Mouse (Mus musculus) heart, adult 11 months (tissue): ENCODE data around the gene Mob4.

Experiments used
- DNase-seq: peaks from one replicate; pipeline ENCODE4 v3.0.0; 2022

Mob4 gene

DNA sequence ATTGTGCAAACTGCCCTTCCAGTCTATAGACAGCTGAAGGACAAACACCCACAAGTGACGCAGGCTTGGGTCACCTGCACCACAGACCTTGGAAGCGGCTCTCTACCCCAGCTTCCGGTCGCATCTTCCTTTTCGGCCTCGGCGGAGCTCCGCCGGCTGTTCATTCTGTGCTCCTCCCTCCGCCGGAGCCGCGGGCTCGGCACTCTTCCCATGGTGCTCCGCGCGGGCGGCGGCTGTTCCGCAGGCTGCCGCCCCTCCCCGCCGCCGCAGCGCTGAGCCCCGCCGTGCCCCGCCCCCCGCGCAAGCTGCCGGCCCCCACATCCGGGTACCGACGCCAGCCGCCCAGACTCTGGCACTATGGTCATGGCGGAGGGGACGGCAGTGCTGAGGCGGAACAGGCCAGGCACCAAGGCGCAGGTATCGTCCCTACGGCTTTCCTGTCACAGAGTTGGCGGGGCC lies at the start of gene Mob4:
Gene Mob4, plus strand, starts transcription at position 289 of the 459 bp plus-strand sequence.
- DNase-seq = peak; percentile 99

DNA sequence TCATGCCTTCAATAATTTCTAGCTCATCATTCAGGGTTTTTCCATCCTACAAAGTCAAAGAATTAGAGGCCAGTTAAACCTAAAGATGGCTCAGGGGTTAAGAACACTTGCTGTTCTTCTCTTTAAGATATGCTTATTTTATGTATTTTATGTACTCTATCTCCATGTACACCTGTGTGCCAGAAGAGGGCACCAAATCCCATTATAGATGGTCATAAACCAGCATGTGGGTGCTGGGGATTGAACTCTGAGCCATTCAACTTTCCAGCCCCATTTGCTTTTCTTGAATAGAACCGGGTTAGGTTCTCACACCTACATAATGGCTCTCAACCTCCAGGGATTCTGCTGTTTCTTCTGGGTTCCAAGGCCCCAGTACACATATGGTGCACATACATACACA lies 48.9 kb upstream of the Mob4 start:
- DNase-seq = peak; percentile 10

DNA sequence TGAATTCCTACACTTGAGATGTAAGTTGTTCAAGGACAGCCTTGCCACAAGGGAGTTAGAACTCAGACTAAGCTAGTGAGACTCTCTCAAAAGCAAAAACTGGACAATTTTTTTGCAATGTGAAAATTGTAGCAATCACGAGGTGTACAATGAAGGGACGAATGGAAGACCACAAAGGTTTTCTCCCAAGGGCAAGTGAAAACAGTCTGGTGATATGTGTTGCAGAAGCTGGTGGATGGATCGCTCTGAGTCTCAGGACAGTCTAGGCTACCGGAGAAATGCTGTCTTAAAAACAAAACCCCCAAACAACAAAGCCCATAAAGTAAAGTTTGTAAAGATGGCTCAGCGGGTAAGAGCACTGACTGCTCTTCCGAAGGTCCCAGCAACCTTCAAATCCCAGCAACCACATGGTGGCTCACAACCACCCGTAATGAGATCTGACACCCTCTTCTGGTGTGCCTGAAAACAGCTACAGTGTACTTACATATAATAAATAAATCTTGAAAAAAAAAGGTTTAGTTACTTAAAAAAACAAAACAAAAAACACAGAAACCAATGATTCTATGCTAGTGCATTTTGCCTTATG lies 45.2 kb upstream of the Mob4 start:
- peak; percentile 78 for DNase-seq

DNA sequence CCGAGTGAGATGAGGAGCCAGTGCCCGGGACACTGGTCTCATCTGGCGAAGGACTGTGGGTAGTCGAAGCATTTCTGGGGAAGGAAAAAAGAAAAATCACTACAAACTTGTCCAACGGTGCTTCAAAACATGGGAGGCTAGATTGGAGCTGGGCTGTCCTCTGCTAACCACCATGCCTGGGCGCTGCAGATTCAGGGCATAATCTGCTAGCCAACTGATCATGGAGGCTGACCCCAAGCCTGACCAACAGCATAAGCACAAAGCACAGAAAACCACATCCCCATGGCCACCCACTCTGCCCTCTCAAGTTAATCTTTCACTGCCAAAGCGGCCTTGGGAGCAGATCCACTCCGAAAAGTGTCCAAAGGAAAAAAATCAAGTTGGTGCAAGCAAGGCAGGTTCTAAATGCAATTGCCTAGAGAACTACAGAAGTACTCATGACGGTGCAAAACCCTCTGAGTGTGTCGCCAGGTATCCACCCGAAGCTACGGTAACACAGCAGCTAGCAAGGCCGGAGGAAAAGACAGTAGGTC lies 44.1 kb upstream of the Mob4 start:
- peak; percentile 90 for DNase-seq

DNA sequence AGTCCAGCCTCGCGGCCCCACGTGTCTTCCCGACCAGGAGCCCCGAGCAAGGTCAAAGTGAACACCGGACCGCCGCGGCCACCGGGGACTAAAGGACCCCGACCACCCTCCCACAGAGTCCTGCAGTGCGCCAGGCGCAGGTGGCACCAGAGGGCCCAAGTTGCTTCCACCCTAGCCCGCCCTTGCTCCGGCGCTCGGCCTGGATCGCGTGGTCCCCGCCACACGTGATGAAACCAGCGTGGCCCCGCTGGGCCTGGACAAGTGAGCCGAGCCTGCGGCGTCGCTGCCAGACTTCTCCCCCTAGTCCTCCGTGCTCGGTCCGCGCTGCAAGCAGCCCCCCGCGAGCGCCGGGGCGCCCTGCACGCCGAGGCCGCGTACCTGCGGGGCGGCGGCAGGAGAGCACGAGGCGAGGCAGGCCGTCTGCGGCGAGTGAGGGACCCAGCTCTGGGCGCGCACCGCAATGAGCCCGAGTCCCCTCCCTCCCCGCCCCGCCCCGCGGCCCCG lies 43.6 kb upstream of the Mob4 start:
- DNase-seq = no peak

DNA sequence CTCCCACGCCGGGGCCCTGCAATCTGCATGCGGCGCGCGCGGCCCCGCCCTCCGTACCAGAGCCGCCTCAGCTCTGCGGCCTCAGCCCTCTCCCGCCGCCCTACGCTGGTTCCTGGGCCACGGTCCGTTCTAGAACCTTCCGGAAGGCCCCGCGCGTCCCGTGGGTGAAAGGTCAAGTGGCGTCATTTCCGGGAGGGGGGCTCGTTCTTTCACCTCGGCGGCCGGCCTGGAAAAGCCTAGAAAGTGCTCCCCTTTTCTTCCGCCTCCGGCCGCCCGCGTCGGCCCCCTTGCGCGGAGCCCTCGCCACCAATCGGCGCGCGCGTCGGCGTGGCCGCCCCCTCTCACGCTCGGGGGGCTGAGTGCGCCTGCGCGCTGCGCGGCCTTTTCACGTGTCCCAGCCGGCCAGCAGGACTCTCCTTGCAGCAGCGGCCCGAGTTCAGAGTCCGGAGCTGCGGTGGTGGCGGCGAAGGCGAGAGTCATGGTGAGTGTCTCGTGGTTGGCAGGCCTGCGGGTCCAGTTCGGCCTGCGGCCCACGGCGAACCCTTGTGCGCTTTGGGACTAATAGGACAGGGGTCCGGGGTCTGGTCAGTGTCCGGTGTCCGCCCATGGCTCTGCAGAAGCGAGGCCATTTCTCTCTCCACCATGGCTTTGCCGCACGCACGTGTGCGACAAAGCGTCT lies 43.0 kb upstream of the Mob4 start, which contains the start of the genes Hspe1 and Hspd1:
Gene Hspe1, plus strand, starts transcription at position 201 of the 679 bp plus-strand sequence.
Gene Hspd1, minus strand, starts transcription at position 312 of the 679 bp plus-strand sequence.
- DNase-seq = peak; percentile 100

DNA sequence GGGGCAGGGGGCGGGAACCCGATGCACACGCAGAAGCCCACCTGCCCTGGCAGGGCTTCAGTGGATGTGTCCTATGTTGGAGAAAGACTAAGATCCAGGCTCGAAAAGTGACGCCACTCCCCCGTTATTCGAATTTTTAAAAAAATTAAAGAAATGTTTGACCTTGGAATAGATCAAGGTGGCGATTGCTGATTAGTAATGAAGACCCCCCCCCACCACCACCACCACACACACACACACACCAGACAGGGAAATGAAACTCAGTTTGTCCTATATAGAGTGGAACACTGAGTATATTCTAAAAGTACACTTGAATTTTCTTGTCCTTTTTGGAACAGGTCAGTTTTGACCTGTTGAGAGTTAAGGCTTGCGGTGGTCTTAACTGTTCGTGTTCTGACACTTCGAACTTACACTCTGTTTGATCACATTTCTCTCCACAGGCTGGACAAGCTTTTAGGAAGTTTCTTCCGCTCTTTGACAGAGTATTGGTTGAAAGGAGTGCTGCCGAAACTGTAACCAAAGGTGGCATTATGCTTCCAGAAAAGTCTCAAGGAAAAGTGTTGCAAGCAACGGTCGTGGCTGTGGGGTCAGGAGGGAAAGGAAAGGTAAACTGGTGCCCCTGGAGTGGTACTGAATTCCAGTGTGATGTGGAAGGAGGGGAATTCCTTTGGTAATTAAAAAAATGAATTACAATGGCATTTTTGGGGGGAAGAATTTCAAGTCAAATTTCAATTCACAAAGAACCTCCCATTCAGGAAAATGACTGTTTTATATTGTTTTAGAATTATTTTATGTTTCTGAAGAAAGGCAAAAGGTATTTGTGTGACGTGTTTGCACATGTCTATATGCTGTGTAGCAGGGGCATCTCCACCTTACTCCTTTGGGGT lies 42.2 kb upstream of the Mob4 start:
- peak; percentile 23 for DNase-seq

DNA sequence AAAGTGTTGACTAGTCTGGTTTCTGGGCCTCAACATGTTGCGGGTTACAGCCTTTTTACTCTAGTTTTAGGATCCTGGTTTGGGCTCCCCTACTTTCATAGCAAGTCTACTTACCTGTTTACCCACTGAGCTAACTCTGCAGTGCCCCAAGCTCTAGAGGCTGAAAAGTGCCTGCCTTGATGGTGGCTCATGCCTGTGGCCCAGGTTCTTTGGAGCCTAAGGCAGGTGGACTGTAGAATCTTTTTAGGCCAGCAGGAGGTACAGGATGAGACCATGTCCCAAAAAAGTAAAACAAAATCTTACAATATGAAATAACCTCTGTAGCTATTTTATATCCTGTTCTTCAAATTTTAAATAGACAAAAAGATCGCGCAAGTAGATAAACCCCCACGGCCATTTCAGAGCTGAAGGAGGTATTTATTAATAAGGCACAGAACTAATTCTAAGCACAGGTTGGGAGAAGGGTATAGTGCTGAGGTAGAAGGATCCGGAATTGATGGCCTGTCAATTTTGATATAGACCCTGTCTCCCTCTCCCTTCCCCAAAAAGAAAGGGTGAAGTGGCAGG lies 41.5 kb upstream of the Mob4 start:
- peak; percentile 77 for DNase-seq

DNA sequence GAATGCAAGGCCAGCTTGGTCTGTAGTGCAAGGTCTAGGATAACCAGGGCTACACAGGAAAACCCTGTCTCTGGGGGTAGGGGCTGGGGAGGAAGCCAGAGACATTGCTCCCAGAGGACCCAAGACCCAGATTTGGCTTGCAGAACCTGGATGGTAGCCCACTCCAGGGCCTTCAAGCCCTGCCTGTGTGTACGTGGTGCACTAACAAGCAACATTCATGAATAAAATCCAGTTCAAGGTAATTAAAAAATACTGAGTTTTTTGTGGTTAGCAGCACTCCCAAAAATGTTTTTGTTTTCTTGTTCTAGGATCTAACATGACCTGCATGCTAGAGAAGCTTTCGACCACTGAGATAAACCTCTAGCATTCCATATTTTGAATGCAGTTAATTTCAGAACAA lies 39.0 kb upstream of the Mob4 start:
- DNase-seq = peak; percentile 89

DNA sequence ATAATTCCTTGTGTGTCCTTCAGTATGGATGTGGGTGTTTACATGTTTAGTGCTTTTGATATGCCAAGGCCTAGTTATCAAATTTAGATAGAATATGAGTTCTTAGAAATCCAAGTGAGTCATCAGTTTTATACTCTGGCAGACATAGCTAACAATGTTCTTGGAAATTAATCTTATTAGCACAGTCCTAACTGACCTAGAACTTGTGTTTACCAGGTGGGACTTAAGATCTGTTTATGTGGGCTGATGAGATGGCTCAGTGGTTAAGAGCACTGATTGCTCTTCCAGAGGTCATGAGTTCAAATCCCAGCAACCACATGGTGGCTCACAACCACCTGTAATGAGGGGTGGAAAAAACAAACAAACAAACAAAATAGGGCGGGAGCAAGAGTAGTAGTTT lies 38.6 kb upstream of the Mob4 start:
- no peak for DNase-seq

DNA sequence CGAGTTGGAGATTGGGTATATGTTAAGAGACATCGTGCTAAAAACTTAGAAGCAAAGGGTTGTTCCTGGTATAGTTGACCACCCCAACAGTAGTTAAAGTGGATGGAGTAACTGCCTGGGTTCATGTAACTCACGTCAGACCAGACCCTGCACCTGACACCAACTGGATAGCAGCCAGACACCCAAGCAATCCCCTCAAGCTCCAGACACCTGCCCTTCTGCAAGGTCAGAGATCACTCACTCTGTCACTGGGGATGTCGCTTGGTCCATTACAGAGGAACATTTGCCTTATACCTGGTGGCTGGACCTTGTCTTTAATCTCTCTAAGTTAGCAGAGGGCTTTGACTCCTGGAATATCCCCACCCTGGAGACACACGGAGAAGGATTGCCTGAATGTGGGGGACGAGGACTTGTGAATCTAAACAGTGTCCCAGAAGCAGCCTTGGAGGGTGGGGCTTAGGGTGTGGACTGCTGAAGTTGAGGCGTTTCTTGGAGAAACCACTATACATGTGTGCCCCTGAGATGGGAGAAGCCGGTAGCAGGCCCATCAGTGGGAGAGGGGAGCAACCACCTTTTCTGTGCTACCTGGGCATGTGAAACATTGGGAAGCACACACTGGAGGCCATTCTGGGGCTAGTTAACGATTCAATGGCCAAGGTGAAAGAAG lies 24.0 kb upstream of the Mob4 start:
- DNase-seq = peak; percentile 64

DNA sequence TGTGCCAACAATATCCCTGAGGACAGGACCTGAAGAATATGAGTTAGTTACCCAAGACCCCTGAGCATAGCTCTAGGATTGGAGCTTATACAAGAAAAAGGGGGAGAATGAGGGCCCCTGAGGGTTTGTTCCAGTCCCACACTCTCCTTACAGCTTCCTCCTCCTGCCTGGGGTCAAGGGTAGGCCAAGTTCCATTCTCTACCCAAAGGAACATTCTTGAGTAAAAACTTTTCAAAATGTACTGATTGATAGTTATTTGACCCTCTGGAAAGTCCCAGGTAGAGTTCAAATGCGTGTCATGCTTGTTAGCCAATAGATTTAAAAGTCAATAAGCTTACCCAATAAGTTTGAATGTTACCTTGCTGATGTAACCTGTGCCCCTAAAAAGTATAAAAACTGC lies 23.4 kb upstream of the Mob4 start:
- DNase-seq = no peak

DNA sequence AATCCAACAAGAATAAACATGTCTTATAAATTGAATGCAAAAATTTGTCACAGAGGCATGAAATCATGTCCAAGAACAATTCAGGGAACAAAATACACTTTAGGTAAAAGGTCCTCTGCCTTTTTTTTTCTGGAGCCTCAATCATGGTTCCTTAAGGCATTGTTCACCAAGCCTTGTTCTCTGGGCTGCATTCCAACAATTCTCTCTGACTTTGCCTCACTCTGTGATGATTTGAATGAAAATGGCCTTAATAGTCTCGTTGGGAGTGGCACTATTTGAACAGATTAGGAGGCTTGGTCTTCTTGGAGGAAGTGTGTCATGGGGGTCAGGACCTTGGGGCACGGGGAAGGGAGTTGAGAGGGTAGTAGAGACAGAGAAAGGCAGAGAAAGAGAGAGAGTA lies 22.6 kb upstream of the Mob4 start:
- DNase-seq = no peak

DNA sequence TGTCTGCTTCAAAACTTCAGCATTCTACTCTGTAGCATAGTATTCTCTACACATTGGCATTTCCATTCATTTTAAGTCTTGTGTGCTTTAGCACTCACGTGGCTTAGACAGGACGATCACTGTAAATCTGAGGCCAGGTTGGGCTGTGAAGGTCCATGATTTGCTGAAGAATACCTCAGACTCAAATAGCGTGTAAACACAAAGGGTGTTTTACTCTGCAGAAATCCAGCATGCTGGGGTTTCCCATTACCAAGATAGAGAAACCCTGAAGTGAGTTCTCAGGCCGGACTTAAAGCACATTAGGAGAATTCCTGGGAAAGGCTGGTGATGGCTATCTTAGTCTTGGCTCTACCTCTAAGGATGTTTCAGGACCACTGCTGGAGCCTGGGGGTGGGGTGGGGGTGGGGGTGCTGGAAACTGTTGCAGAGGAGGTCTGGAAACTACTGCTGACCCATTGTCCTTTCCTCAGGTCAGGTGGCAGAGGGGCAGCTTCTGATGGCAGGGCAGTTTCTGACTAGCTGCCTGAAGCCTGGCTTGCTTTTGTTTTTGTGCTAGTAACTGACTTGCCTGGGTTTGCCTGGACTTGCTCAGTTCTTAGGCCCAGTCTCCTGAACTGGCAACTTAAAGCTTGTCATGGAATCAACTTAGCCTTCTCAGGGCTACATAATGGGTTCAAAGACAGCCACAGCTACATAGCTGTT lies 21.8 kb upstream of the Mob4 start:
- peak; percentile 63 for DNase-seq

DNA sequence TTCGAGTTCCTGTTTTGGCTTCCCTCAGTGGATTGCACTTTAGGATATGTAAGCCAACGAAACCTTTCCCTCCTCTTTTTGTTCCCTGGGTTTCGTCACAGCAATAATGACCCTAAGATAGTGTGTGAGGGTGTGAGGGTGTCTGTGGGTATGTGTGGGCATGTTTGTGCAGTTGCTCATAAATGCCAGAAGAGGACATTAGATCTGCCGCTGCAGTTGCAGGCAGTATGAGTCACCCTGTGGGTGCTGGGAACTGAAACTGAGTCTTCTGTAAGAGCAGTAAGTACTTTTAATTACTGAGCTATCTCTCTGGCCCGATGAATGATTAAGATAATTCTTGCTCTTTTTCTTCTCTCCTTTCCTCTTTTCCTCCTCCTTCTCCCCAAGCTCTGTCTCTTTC lies 8.0 kb upstream of the Mob4 start:
- peak; percentile 71 for DNase-seq

DNA sequence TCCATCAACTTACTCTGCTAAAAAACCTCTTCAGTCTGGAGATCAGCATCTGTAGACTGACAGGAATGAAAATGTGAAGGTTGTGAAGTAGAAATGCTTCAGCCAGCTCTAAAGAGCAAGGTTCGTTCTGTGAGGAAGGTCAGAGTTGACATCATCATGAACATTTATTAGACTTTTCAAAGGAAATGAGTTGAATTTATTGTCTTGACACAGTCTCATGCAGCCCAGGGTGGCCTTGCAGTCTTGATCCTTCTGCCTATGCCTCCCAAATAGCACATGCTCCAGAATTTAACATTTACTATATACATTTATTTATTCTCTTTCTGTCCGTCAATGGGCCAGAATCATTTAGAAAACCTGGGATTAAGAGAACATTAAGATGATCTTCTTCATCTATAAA lies 7.5 kb upstream of the Mob4 start:
- no peak for DNase-seq

DNA sequence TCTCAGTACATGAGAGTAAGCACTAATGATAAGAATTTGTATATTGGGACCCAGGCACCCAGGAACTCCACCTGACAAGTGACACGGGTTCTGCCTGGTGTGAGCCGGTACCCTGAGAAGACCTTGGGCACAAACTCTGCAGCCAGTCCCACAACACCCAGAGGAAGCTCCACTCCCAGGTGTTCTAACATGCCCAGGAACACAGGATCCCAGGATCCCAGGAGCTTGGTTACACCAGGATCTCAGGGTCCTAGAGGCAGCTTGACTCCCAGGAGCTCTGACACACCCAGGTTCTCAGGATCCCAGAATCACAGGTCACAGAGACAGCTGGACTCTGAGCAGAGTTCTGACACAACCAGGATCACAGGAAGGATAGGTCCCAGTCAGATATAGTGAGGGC lies 6.9 kb upstream of the Mob4 start:
- DNase-seq = peak; percentile 68

DNA sequence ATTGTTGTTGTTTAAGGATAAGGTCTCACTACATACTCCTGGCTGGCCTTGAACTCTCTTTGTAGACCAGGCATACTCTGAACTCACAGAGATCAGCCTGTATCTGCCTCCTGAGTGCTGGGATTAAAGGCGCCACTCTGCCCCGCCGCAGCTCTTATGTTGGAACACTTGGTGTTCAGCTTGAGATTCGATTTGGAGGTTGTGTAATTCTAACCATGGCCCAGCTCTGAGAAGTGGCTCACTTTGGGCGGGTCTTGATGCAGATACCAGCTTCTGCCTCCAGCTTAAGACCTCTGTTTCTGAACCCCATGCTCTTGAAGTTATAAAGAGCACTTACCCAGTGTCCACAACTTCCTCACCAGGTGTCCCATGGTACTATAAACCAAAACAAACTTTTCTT lies 1.3 kb upstream of the Mob4 start:
- DNase-seq = peak; percentile 78

DNA sequence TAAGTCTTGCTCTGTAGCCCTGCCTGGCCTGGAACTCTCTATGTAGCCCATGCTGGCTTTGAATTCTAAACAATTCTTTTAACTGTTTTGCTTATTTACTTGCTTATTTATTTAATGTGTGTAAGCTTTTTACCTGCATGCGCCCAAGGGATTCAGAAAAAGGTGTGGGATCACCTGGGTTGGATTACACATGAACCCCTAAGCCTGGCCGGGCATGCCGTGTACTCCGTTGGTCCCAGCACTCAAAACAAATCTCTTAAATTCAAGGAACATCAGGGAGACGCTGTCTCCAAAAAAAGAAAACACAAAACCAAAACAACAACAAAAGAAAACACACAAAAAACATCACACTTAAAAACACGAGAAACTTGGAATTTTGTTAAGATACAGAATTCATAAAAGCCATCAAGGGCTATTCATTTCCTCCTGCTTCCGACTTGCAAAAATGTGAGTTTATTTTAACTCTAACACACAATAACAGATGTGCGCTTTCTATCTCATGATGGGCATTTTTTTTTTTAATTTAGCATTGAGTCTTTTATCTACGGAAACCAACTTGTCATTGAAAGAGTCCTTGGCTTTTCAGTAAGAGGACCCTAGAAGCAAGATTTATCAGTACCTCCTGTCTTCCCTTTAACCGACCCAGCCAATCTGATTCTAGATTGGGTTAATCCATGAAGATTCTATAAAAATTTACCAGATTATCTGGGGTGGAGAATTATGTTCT lies 678 bp upstream of the Mob4 start:
- DNase-seq = peak; percentile 85

DNA sequence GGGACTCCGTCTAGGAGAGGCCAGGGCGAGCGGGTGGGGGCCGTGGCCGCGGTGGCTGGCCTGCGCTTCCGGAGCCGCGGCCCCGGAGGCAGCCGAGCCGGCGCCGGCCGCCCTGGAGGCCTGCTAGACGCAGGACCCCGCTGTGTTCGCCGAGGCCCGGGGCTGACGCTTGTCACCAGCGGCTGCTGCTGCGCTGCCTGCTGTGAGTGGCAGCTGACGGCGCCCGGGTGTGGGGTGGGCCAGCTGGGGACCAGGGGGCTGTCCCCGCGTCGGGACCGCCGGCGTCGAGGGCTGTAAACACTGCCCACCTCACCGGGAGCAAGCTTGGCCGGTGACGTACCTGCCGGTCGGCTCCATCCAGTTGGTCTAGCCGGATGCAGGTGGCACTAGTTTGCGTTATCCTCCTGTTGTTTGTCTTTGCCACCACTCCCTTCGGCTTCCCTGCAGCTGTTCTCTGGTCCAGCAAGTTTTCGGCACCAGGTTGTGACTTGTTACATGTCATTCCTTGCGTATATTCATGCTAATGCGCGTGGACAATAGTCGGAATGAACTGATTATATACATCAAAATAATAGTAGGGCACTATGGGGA lies 488 bp downstream of the Mob4 start:
- DNase-seq = no peak
